10 mouse cellular contexts compared by ENCODE assay signal in genomic region chr1:42684345-42684744, GRCm38 (mm10). TPM values are rescaled to one million over a fixed set of nuclear protein-coding genes. Genes with fewer than 3 reads are reported as not detected.
A peak's percentile ranks its signal among the peaks of the same experiment; 100 is the strongest.
DNase-seq lines count a peak whose midpoint lies in the region; ATAC-seq and TF ChIP-seq lines count a peak whose summit lies in the region.
"Had no signal": no experiment of that assay in that cellular context is flagged by ENCODE, and none has a peak within 500 bp of the region (broad histone marks: within the 10 kb centered on the region; RNA-seq: fewer than 3 reads in every experiment).

No protein-coding gene starts in this region.

- H3K4me2 ChIP-seq in heart, embryonic 16.5 days (ENCODE audit: low read depth, low read length) = peak overlapping the region; percentile 64
- H3K4me2 ChIP-seq in limb, embryonic 15.5 days = peak overlapping the region; percentile 80

- 2% methylated on average over 27 of the region's 27 CpGs for WGBS in heart, embryonic 16.5 days
- under 1% methylated on average over 27 of the region's 27 CpGs for WGBS in hindbrain, embryonic 10.5 days
- WGBS in limb, embryonic 15.5 days = 2% methylated on average over 27 of the region's 27 CpGs

- peak; percentile 27; the same call in 1 of the 2 replicates for TF ChIP-seq POLR2A in cortical plate, adult 2 months (IDR thresholded peaks at IDR 0.05; ENCODE audit: extremely low read depth, insufficient read depth, low read length)

- no peak overlapping the region for H3K9ac ChIP-seq in heart, embryonic 16.5 days (ENCODE audit: low read length)
- no peak overlapping the region for H3K9ac ChIP-seq in limb, embryonic 15.5 days

- DNase-seq in heart, postnatal 4 days = no peak
- peak; percentile 65 for DNase-seq in hindbrain, embryonic 10.5 days (ENCODE audit: low spot score)
- DNase-seq in c-Kit-positive CD71-positive TER-119-positive erythroid progenitor cells, embryonic 14.5 days (ENCODE audit: low spot score) = no peak
- no peak for DNase-seq in spleen, postnatal 14 days (ENCODE audit: low spot score in 2 of 2)
- no peak for DNase-seq in thymus, postnatal 10 days (ENCODE audit: low spot score in 2 of 2)

- no peak for ATAC-seq in heart, embryonic 16.5 days (replicated peaks; ENCODE audit: extremely low read depth, insufficient read depth, low FRiP score)
- ATAC-seq in limb, embryonic 15.5 days (ENCODE audit: insufficient number of reproducible peaks, low FRiP score, low TSS enrichment, low read depth) = peak; percentile 28; the same call in 1 of the 2 replicates
- ATAC-seq: Patski had no signal

- H3K27ac ChIP-seq in heart, embryonic 16.5 days (ENCODE audit: low read length) = no peak overlapping the region
- H3K27ac ChIP-seq in cortical plate, adult 2 months (ENCODE audit: insufficient read depth, low read length) = peak overlapping the region; percentile 75
- H3K27ac ChIP-seq in hindbrain, embryonic 10.5 days = peak overlapping the region; percentile 97
- H3K27ac ChIP-seq in limb, embryonic 15.5 days = no peak overlapping the region

- peak overlapping the region; percentile 39 for H3K4me3 ChIP-seq in heart, embryonic 16.5 days (ENCODE audit: low read length)
- H3K4me3 ChIP-seq in cortical plate, adult 2 months (ENCODE audit: insufficient read depth, low read length) = peak overlapping the region; percentile 76
- peak overlapping the region; percentile 84 for H3K4me3 ChIP-seq in hindbrain, embryonic 10.5 days
- H3K4me3 ChIP-seq in limb, embryonic 15.5 days = peak overlapping the region; percentile 35

- no peak for TF ChIP-seq CTCF in cortical plate, adult 2 months (IDR thresholded peaks at IDR 0.05; ENCODE audit: extremely low read depth, insufficient read depth, low read length)

- H3K36me3 ChIP-seq in heart, embryonic 16.5 days (ENCODE audit: control insufficient read depth, insufficient read depth) = no peaks in the 10 kb centered on the region
- H3K36me3 ChIP-seq in hindbrain, embryonic 10.5 days = peaks cover 6% of the 10 kb centered on the region; the same call in 1 of the 2 replicates
- H3K36me3 ChIP-seq in limb, embryonic 15.5 days = no peaks in the 10 kb centered on the region

- peaks cover 11% of the 10 kb centered on the region for H3K4me1 ChIP-seq in heart, embryonic 16.5 days (ENCODE audit: control insufficient read depth, insufficient read depth, low read length)
- H3K4me1 ChIP-seq in cortical plate, adult 2 months (ENCODE audit: control insufficient read depth, insufficient read depth, low read length) = peaks cover 2% of the 10 kb centered on the region; the same call in 1 of the 2 replicates
- peaks cover 68% of the 10 kb centered on the region for H3K4me1 ChIP-seq in hindbrain, embryonic 10.5 days (replicated peaks)
- peaks cover 27% of the 10 kb centered on the region for H3K4me1 ChIP-seq in limb, embryonic 15.5 days

- H3K27me3 ChIP-seq in heart, embryonic 16.5 days (ENCODE audit: control insufficient read depth, insufficient read depth, low read length) = peaks cover 73% of the 10 kb centered on the region
- peaks cover 56% of the 10 kb centered on the region for H3K27me3 ChIP-seq in hindbrain, embryonic 10.5 days (ENCODE audit: insufficient read depth, poor library complexity, severe bottlenecking)
- H3K27me3 ChIP-seq in limb, embryonic 15.5 days = peaks cover 73% of the 10 kb centered on the region

- H3K9me3 ChIP-seq in heart, embryonic 16.5 days (replicated peaks; ENCODE audit: control insufficient read depth, low read length) = no peaks in the 10 kb centered on the region
- no peaks in the 10 kb centered on the region for H3K9me3 ChIP-seq in hindbrain, embryonic 10.5 days
- H3K9me3 ChIP-seq in limb, embryonic 15.5 days = no peaks in the 10 kb centered on the region

RNA-seq across cellular contexts. Expression of gene Pou3f3, which starts 11.2 kb away (rescaled TPM):
- 0.02 TPM in 1 of 2 replicates, not detected in the other for polyA plus RNA-seq in heart, embryonic 16.5 days (2015; fragmentation: Nextera tagmentation; extraction: Ambion mirVana)
- total RNA-seq in heart, postnatal 4 days (2021) = under 1 TPM in 1 of 2 experiments, not detected in 1; 0.02 TPM
- 37.5 and 39.1 TPM in 2 replicates for polyA plus RNA-seq in cortical plate, adult 2 months (2012; rRNA removed)
- 16.8 and 17.8 TPM in 2 replicates for polyA plus RNA-seq in hindbrain, embryonic 10.5 days (2016; fragmentation: Nextera tagmentation; extraction: Ambion mirVana)
- 0.47 and 0.86 TPM in 2 replicates for polyA plus RNA-seq in limb, embryonic 15.5 days (2015; fragmentation: Nextera tagmentation; extraction: Ambion mirVana)
- polyA plus RNA-seq: small intestine, adult 2 months had no signal

Comparison
In these comparisons a context has a peak if more than half of its experiments do, and no peak if none do; other contexts are left out.
1. H3K27ac ChIP-seq: peak in cortical plate, adult 2 months (single experiment) and hindbrain, embryonic 10.5 days (single experiment); none in heart, embryonic 16.5 days (single experiment) and limb, embryonic 15.5 days (single experiment).
2. Peak in every context shown above with its lines, with median percentiles within 50 percentile points of each other: H3K4me3 ChIP-seq.